Mouse (Mus musculus) liver, embryonic 12.5 days (tissue): Measurements from ENCODE around the gene Rassf1. TPM values are rescaled to one million over a fixed set of nuclear protein-coding genes. Genes with fewer than 3 reads are reported as not detected.

Source experiments
- ATAC-seq: fragments of 200-750 bp; cut with Nextera tagmentation; 2 replicates; pipeline ENCODE4 v1.8.0; 2017; ENCODE audit warnings: moderate number of reproducible peaks, mild to moderate bottlenecking, moderate library complexity
- H3K27ac ChIP-seq: fragments of 300-500 bp; sonication (generic); 2 replicates; pipeline ENCODE4 v1.5.1; 2016; ENCODE audit warnings: mild to moderate bottlenecking
- H3K27me3 ChIP-seq: fragments of 300-500 bp; sonication (generic); replicated peaks from 2 replicates; pipeline ENCODE4 v1.6.1; 2016; ENCODE audit warnings: mild to moderate bottlenecking, moderate library complexity
- H3K36me3 ChIP-seq: fragments of 300-500 bp; sonication (generic); 2 replicates; pipeline ENCODE4 v1.6.1; 2016; ENCODE audit warnings: mild to moderate bottlenecking, moderate library complexity
- H3K4me1 ChIP-seq: fragments of 300-500 bp; sonication (generic); 2 replicates; pipeline ENCODE4 v1.6.1; 2016
- H3K4me2 ChIP-seq: fragments of 300-500 bp; sonication (generic); 2 replicates; pipeline ENCODE4 v1.6.1; 2016; ENCODE audit warnings: mild to moderate bottlenecking, moderate library complexity
- H3K4me3 ChIP-seq: fragments of 300-500 bp; sonication (generic); 2 replicates; pipeline ENCODE4 v1.5.1; 2016; ENCODE audit warnings: mild to moderate bottlenecking, moderate library complexity
- H3K9ac ChIP-seq: fragments of 300-500 bp; sonication (generic); 2 replicates; pipeline ENCODE4 v1.6.1; 2016; ENCODE audit warnings: mild to moderate bottlenecking, moderate library complexity
- H3K9me3 ChIP-seq: fragments of 300-500 bp; sonication (generic); replicated peaks from 2 replicates; pipeline ENCODE4 v1.6.1; 2016; ENCODE audit warnings: mild to moderate bottlenecking, moderate library complexity
- WGBS: fragments of 180-500 bp; shearing (Covaris S2); methylation state at CpG from one replicate; pipeline ENCODE4 v1.1.7; 2016; ENCODE audit not compliant: insufficient replicate concordance; 5-methylcytosine and 5-hydroxymethylcytosine counted together
- polyA plus RNA-seq: library from polyadenylated mRNA; unstranded; fragments of >200 nt; fragmentation: Nextera tagmentation; extraction: Ambion mirVana; gene quantifications from 2 replicates; pipeline ENCODE4 v1.2.1, GENCODE M21; 2016

The Rassf1 gene
- polyA plus RNA-seq, 1 experiment from 2014 or later, result 24.8 TPM

- H3K9me3 ChIP-seq, result no peaks in the 10 kb centered on the region
- H3K36me3 ChIP-seq, result peaks cover 32% of the 10 kb centered on the region
- peak overlapping the region; percentile 80 for H3K27ac ChIP-seq
- peak overlapping the region; percentile 62 for H3K4me3 ChIP-seq
- no peak for ATAC-seq
- H3K9ac ChIP-seq, result peak overlapping the region; percentile 78
- H3K27me3 ChIP-seq, result 0 out of 2 replicates have a peak, but pooled peaks cover 12% of the 10 kb centered on the region
- H3K4me1 ChIP-seq, result peaks cover 48% of the 10 kb centered on the region
- 35% methylated on average over 6 of the region's 6 CpGs for WGBS
- peak overlapping the region; percentile 94 for H3K4me2 ChIP-seq
These were observed 60.3 kb downstream of the Rassf1 start for GRCm38 (mm10) chr9:107611456-107612190.

Other genes starting within 250 kb of the Rassf1 start
- gene Hemk1, start 213.2 kb upstream of the Rassf1 start, polyA plus RNA-seq, result 4.9 and 5.0 TPM in 2 replicates
- 0.06 and 0.10 TPM in 2 replicates for gene 6430571L13Rik, start 211.0 kb upstream of the Rassf1 start, polyA plus RNA-seq
- gene Cacna2d2, start 151.9 kb upstream of the Rassf1 start, polyA plus RNA-seq, result 0.02 and 0.13 TPM in 2 replicates
- gene Tmem115, start 17.6 kb upstream of the Rassf1 start, polyA plus RNA-seq, result 25.9 and 26.4 TPM in 2 replicates
- gene Cyb561d2, start 9.4 kb upstream of the Rassf1 start, polyA plus RNA-seq, result 18.5 and 19.5 TPM in 2 replicates
- 15.3 and 16.0 TPM in 2 replicates for gene Nprl2, start 9.3 kb upstream of the Rassf1 start, polyA plus RNA-seq
- not detected in 2 replicates for gene Zmynd10, start 4.3 kb upstream of the Rassf1 start, polyA plus RNA-seq
- 48.6 and 52.7 TPM in 2 replicates for gene Tusc2, start 11.7 kb downstream of the Rassf1 start, polyA plus RNA-seq
- gene Hyal2, start 16.4 kb downstream of the Rassf1 start, polyA plus RNA-seq, result 53.9 and 57.6 TPM in 2 replicates
- gene Hyal1, start 25.4 kb downstream of the Rassf1 start, polyA plus RNA-seq, result 3.6 and 3.9 TPM in 2 replicates
- 12.5 and 12.9 TPM in 2 replicates for gene Naa80, start 27.3 kb downstream of the Rassf1 start, polyA plus RNA-seq
- gene Hyal3, start 29.3 kb downstream of the Rassf1 start, polyA plus RNA-seq, result 0.99 and 1.2 TPM in 2 replicates
- gene Ifrd2, start 36.1 kb downstream of the Rassf1 start, polyA plus RNA-seq, result 171 TPM in 2 replicates
- gene Sema3b, start 57.7 kb downstream of the Rassf1 start, polyA plus RNA-seq, result 0.35 and 0.52 TPM in 2 replicates
- gene Gnai2, start 83.8 kb downstream of the Rassf1 start, polyA plus RNA-seq, result 206 and 210 TPM in 2 replicates
- gene Slc38a3, start 118.0 kb downstream of the Rassf1 start, polyA plus RNA-seq, result 2.8 and 3.3 TPM in 2 replicates
- 1.9 and 2.4 TPM in 2 replicates for gene Gnat1, start 128.2 kb downstream of the Rassf1 start, polyA plus RNA-seq
- 3.9 and 4.2 TPM in 2 replicates for gene Sema3f, start 158.9 kb downstream of the Rassf1 start, polyA plus RNA-seq
- gene Rbm5, start 219.4 kb downstream of the Rassf1 start, polyA plus RNA-seq, result 84.3 and 88.6 TPM in 2 replicates